Mouse (Mus musculus) thymus, adult 2 months (tissue): ENCODE measurements around the gene Tmem230.

Experiments used
- CTCF ChIP-seq: fragments of 200-500 bp; IDR thresholded peaks from 2 replicates; pipeline ENCODE4 v1.5.1; 2012; ENCODE audit warnings: mild to moderate bottlenecking, control low read depth, low read length, moderate library complexity, borderline replicate concordance; ENCODE audit not compliant: control insufficient read depth, poor library complexity, insufficient read depth; ENCODE audit errors: extremely low read depth
- POLR2A ChIP-seq: fragments of 200-500 bp; IDR thresholded peaks from 2 replicates; pipeline ENCODE4 v1.6.1; 2012; ENCODE audit warnings: mild to moderate bottlenecking, low read length, control low read depth, moderate library complexity; ENCODE audit not compliant: control insufficient read depth, poor library complexity, insufficient read depth; ENCODE audit errors: extremely low read depth

GRCm38 (mm10) chr2:132203773-132204172 lies 43.8 kb downstream of the Tmem230 start:
- TF ChIP-seq CTCF (no peak), POLR2A (no peak)
